Mouse (Mus musculus) heart, embryonic 12.5 days (tissue): Measurements from ENCODE around the gene Phldb2. TPM values are rescaled to one million over a fixed set of nuclear protein-coding genes. Genes with fewer than 3 reads are reported as not detected.
A peak's percentile ranks its signal among the peaks of the same experiment; 100 is the strongest.

Source experiments
- ATAC-seq: fragments of 200-750 bp; cut with Nextera tagmentation; 2 replicates; pipeline ENCODE4 v1.8.0; 2017; ENCODE audit warnings: moderate TSS enrichment, moderate library complexity; ENCODE audit not compliant: insufficient number of reproducible peaks, low FRiP score
- H3K27ac ChIP-seq: fragments of 300-500 bp; sonication (generic); 2 replicates; pipeline ENCODE4 v1.5.1; 2016; ENCODE audit warnings: mild to moderate bottlenecking, moderate library complexity; ENCODE audit not compliant: poor library complexity, severe bottlenecking
- H3K27me3 ChIP-seq: fragments of 300-500 bp; sonication (generic); replicated peaks from 2 replicates; pipeline ENCODE4 v1.6.1; 2016; ENCODE audit warnings: mild to moderate bottlenecking, moderate library complexity
- H3K36me3 ChIP-seq: fragments of 300-500 bp; sonication (generic); 2 replicates; pipeline ENCODE4 v1.6.1; 2016; ENCODE audit warnings: mild to moderate bottlenecking, moderate library complexity
- H3K4me1 ChIP-seq: fragments of 300-500 bp; sonication (generic); replicated peaks from 2 replicates; pipeline ENCODE4 v1.6.1; 2016; ENCODE audit warnings: mild to moderate bottlenecking
- H3K4me2 ChIP-seq: fragments of 300-500 bp; sonication (generic); 2 replicates; pipeline ENCODE4 v1.6.1; 2016; ENCODE audit warnings: mild to moderate bottlenecking, moderate library complexity
- H3K4me3 ChIP-seq: fragments of 300-500 bp; sonication (generic); 2 replicates; pipeline ENCODE4 v1.5.1; 2016; ENCODE audit warnings: mild to moderate bottlenecking
- H3K9ac ChIP-seq: fragments of 300-500 bp; sonication (generic); 2 replicates; pipeline ENCODE4 v1.6.1; 2016; ENCODE audit warnings: mild to moderate bottlenecking, moderate library complexity
- H3K9me3 ChIP-seq: fragments of 300-500 bp; sonication (generic); replicated peaks from 2 replicates; pipeline ENCODE4 v1.6.1; 2016; ENCODE audit warnings: mild to moderate bottlenecking, moderate library complexity
- WGBS: fragments of 180-500 bp; shearing (Covaris S2); methylation state at CpG from one replicate; pipeline ENCODE4 v1.1.7; 2016; 5-methylcytosine and 5-hydroxymethylcytosine counted together
- polyA plus RNA-seq: library from polyadenylated mRNA; unstranded; fragments of >200 nt; fragmentation: Nextera tagmentation; extraction: Ambion mirVana; gene quantifications from 2 replicates; pipeline ENCODE4 v1.2.1, GENCODE M21; 2016

Gene Phldb2
- polyA plus RNA-seq, 1 experiment from 2014 or later = 59.2 TPM

DNA sequence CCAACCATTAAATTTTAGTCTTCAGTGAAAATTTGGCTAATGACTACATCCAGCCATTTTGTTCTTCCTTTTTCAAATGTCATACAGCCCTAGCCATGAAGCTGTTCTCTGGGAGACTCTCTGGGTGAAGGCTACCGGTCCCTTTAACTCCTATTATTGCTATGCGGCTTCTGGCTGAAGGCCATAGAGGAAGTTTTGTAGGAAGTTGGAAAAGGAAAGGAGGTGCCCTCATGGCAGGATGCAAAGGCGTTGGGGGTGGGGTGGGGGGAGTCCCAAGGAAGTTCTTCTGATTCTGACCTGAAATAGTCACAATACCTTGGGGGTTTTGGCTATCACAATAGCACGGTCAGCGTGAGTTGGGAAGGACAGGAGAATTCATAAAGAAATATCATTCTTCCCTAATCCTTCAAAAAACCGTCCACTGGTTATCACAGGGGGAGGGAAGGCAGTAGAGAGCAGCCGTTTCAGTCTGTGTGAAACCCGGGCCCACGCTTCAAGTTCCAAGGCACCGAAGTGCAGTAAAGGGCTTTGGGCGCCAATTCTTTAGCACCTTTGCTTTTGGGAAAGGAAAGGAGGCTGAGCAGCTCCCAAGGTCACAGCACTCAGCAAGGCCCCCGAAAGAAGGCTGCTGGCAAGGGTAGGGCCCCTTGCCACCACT, 195.8 kb downstream of the Phldb2 start:
- no peaks in the 10 kb centered on the region for H3K27me3 ChIP-seq
- H3K4me1 ChIP-seq = peaks cover 6% of the 10 kb centered on the region
- WGBS = 65% methylated on average over 12 of the region's 12 CpGs
- no peak overlapping the region for H3K4me2 ChIP-seq
- H3K9ac ChIP-seq = no peak overlapping the region
- peak overlapping the region; percentile 74 for H3K27ac ChIP-seq
- peaks cover 45% of the 10 kb centered on the region for H3K36me3 ChIP-seq
- ATAC-seq = peak; percentile 72; the same call in 1 of the 2 replicates
- no peaks in the 10 kb centered on the region for H3K9me3 ChIP-seq
- H3K4me3 ChIP-seq = no peak overlapping the region

DNA sequence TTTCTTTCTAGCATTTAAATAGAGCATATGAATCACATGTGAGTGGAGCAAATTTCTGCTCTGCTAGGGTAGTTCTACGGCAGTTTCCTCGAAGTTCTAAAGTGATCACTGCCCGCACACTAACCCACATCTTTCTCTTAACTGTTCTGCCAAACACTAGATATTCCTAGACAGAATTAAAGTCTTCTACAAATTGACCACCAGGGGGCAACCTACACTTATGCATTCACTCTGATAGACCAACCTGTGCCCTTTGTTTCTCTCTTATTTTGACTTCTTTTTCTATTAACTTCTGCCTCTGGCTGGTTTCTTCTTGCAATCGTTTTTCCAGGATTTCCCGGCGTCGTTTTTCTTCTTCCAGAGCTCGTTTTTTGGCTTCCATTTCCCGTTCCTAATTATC, 196.5 kb downstream of the Phldb2 start:
- peak; percentile 73 for ATAC-seq
- no peak overlapping the region for H3K4me2 ChIP-seq
- H3K4me1 ChIP-seq = peaks cover 3% of the 10 kb centered on the region
- peaks cover 46% of the 10 kb centered on the region for H3K36me3 ChIP-seq
- H3K27ac ChIP-seq = no peak overlapping the region
- no peaks in the 10 kb centered on the region for H3K27me3 ChIP-seq
- WGBS = 37% methylated on average over 9 of the region's 9 CpGs
- H3K9me3 ChIP-seq = no peaks in the 10 kb centered on the region
- H3K4me3 ChIP-seq = no peak overlapping the region
- no peak overlapping the region for H3K9ac ChIP-seq

DNA sequence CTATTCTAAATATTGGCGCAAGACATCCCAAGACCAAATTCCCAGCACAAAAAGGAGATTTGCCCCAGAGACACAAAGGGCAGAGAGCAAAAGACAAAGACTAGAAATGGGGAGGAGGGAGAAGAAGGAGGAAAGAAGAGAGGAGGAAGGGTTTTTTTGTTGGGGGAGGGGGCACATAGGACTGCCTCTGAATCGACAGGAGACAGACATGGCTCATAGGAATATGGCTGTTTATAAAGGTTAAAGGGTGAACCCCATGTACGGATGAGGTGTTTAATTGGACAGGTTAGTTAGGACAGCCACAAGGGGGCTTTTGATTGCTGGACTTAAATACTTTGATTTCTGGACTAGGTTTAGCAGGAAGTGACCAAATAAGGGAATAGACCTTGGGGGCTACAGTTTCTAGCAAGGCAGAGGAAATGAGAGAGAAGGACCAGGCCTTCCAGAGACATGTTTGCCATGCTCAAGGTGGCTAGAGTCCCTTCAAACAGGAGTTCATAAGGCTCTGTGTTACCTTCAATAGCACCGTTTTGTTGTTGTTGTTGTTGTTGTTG, 209.7 kb downstream of the Phldb2 start:
- H3K4me3 ChIP-seq = no peak overlapping the region

DNA sequence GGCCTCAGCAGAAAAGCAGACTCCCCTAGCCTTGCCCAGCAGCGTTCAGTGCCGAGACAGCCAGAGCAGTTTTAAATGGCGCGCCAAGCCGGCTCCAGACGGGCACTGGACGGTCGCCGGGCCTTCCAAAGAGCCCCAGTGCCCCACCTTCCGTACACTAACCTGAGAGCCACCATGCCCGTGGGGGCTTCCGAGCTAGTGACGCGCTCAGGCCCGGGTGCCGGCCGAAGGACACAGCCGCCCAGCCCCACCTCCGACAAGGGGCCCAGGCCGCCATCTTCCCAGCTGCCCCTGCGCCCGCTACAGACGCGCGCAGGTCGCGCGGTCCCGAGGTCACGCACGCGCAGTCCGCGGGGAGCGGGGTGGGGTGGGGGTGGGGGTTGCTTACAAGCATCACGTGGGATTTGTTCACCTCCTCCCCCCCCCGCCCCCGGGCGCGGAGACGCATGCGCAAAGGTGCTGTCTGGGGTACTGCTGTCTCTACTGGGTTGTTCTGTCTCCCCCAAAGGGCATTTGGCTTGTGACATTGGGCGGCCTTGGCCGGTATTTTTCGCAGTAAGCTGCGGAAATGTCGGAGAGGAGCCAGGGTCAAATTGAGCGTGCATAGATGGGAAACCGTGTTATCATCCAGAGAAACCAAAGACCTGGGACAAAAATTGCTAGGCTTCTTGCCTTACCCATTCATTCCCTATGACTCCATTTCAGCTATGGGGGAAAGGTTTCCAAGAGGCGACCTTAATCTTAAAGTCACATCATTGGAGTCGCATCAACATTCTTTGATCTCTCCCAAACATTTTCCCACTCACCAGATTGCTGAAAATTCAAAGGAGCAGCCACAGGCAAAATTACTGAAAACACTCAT, 210.6 kb downstream of the Phldb2 start, which contains the start of gene Abhd10:
TSS of gene Abhd10 (minus strand) at position 341 of the 862 bp plus-strand sequence.
- ATAC-seq = peak; percentile 99
- Histone ChIP-seq H3K36me3 (peaks cover 18% of the 10 kb centered on the region), H3K4me1 (peaks cover 6% of the 10 kb centered on the region; the same call in 1 of the 2 replicates), H3K27ac (peak within 1 kb of the TSS; percentile 96), H3K9me3 (no peaks in the 10 kb centered on the region), H3K9ac (peak within 1 kb of the TSS; percentile 91), H3K4me2 (peak within 1 kb of the TSS; percentile 65), H3K27me3 (no peaks in the 10 kb centered on the region), H3K4me3 (peak within 1 kb of the TSS; percentile 86)
- WGBS = under 1% methylated on average over 51 of the region's 51 CpGs

More for the DNA sequence above, 209.7 kb downstream of the Phldb2 start:
- Histone ChIP-seq H3K4me2 (0 out of 2 replicates have a peak overlapping the region, but pooled peaks have one; percentile 65), H3K4me1 (peaks cover 6% of the 10 kb centered on the region; the same call in 1 of the 2 replicates), H3K36me3 (peaks cover 23% of the 10 kb centered on the region), H3K27me3 (no peaks in the 10 kb centered on the region), H3K9ac (no peak overlapping the region), H3K9me3 (no peaks in the 10 kb centered on the region), H3K27ac (peak overlapping the region; percentile 61; the same call in 1 of the 2 replicates)
- no peak for ATAC-seq
- 77% methylated on average over 4 of the region's 4 CpGs for WGBS

DNA sequence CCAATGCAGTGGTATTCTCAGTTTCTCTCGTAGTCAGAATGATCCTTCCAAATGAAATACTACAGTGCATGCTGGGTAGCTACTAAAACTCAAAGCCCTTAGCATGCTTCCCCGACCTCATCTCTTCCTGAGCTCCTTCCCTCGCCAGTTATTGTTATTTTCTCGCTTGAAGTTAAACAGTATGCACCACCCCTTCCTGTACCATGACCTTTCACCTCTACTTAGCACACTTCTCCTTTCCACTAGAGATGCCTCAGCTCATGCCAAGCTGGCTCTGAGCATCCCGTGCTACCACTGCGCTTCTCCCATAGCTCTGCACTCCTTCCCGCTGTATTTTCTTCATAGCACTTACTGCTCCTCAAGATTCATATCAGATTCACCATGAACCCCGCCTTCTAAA, 215.5 kb downstream of the Phldb2 start:
- H3K4me1 ChIP-seq = no peaks in the 10 kb centered on the region; the same call in 1 of the 2 replicates
- H3K36me3 ChIP-seq = peaks cover 42% of the 10 kb centered on the region
- no peak overlapping the region for H3K27ac ChIP-seq
- no peaks in the 10 kb centered on the region for H3K27me3 ChIP-seq
- H3K4me2 ChIP-seq = no peak overlapping the region
- no peaks in the 10 kb centered on the region for H3K9me3 ChIP-seq
- no peak overlapping the region for H3K9ac ChIP-seq
- no peak for ATAC-seq
- H3K4me3 ChIP-seq = no peak overlapping the region
- 82% methylated on average over 8 of the region's 8 CpGs for WGBS

DNA sequence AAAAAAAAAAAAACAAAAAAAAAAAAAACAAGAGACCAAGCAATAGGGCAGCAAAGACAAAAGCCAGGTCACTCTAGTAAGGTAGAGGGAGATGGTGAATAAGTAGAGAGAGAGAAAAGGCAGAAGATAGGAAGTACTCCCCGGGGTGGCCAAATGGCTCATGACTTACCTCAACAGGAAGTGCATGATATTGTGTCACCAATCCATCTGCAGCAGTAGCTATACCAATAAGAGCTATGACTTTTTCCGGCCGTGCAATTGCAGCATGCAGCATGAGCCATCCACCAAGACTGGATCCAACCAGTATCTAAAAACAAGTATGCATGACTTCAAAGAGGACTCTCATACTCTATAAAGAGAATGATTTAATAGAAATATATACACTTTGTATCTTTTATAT, 216.7 kb downstream of the Phldb2 start:
- H3K4me1 ChIP-seq = no peaks in the 10 kb centered on the region; the same call in 1 of the 2 replicates
- H3K4me3 ChIP-seq = no peak overlapping the region
- H3K9ac ChIP-seq = no peak overlapping the region
- H3K9me3 ChIP-seq = no peaks in the 10 kb centered on the region
- no peak for ATAC-seq
- H3K4me2 ChIP-seq = no peak overlapping the region
- 95% methylated on average over 3 of the region's 3 CpGs for WGBS
- peaks cover 49% of the 10 kb centered on the region for H3K36me3 ChIP-seq
- no peaks in the 10 kb centered on the region for H3K27me3 ChIP-seq
- H3K27ac ChIP-seq = no peak overlapping the region

DNA sequence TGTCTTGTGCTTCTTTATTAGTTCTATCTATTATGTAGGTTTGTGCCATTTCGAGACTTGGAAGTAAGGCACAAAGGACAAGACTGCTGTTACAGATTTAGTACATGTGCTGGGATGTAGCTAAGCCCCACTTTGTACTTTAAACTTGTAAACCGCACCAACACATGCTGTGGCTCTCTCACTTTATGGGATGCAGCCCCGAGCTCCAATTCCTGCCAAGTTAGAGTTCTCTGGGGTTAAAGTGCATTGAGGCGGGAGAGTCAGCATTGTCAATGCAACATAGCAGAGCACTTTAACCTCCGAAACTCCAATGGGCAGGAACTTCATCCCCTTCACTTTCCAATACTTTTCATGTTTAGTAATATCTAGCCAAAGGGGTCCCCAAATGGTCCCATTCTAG, 224.2 kb downstream of the Phldb2 start:
- H3K4me2 ChIP-seq = no peak overlapping the region
- no peak overlapping the region for H3K4me3 ChIP-seq
- no peaks in the 10 kb centered on the region for H3K27me3 ChIP-seq
- H3K4me1 ChIP-seq = peaks cover 6% of the 10 kb centered on the region
- WGBS = 86% methylated on average over 5 of the region's 5 CpGs
- H3K27ac ChIP-seq = no peak overlapping the region
- peaks cover 43% of the 10 kb centered on the region for H3K36me3 ChIP-seq
- ATAC-seq = no peak
- H3K9ac ChIP-seq = no peak overlapping the region
- H3K9me3 ChIP-seq = no peaks in the 10 kb centered on the region

DNA sequence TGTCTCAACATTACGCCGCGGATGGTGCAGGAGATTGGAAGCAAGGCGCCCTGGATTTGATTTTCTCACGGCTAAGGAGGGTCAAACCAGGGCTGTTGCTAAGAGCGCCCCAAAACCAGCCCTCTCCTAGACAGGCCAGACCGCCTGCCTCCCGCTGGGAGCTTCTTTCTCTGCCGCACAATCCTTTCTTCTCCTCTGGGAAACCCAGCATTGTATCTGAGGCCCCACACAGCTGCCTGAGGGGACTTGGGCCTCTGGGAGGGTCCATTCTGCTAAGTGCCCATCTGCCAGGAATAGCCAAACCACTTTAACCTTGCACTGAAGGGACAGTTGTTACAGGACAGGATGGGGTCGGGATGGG, 228.7 kb downstream of the Phldb2 start:
- peaks cover 17% of the 10 kb centered on the region for H3K4me1 ChIP-seq
- H3K4me3 ChIP-seq = peak overlapping the region; percentile 58
- peak overlapping the region; percentile 94 for H3K4me2 ChIP-seq
- no peaks in the 10 kb centered on the region for H3K27me3 ChIP-seq
- peaks cover 13% of the 10 kb centered on the region for H3K36me3 ChIP-seq
- H3K9me3 ChIP-seq = no peaks in the 10 kb centered on the region
- no peak overlapping the region; the same call in 1 of the 2 replicates for H3K27ac ChIP-seq
- ATAC-seq = peak; percentile 39; the same call in 1 of the 2 replicates
- 1% methylated on average over 10 of the region's 10 CpGs for WGBS
- H3K9ac ChIP-seq = peak overlapping the region; percentile 72

DNA sequence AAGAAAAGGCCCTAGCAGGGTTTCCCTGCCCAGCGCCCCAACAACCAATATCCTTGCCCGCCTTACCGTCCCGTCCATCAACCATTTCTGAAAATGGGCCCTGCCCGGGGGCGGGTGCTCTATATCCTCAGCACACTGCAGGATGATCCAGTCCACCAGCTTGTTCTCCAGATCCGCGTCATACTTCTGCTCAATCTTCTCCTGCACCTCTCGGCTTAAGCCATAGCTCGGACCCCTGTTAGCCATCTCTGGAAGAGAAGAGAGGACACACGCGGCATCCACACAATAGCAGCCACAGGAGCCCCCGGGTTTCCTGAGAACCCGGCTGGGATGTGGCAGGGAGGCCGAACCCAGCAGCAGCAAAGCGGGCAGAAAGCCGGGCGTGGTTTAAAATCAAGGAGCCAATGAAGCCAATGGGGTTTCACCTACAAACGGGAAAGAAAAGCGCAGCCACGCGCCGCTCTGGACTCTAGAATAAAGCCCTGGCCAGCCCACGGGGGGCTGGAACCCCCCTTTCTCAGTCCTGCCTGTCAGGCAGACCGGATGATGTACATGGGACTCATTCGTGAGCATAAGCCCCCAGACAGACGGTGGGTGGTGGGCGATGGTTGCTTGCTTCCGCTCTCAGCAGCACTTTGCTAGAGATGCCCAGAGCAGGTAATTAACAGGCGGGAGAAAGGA, 229.2 kb downstream of the Phldb2 start, which contains the start of gene Tagln3:
TSS of gene Tagln3 (minus strand) at position 548 of the 681 bp plus-strand sequence.
- H3K27ac ChIP-seq = no peak within 1 kb of the TSS; the same call in 1 of the 2 replicates
- H3K36me3 ChIP-seq = peaks cover 9% of the 10 kb centered on the region
- H3K4me3 ChIP-seq = peak within 1 kb of the TSS; percentile 58
- peaks cover 17% of the 10 kb centered on the region for H3K4me1 ChIP-seq
- H3K9ac ChIP-seq = peak within 1 kb of the TSS; percentile 72
- no peaks in the 10 kb centered on the region for H3K27me3 ChIP-seq
- peak; percentile 55; the same call in 1 of the 2 replicates for ATAC-seq
- no peaks in the 10 kb centered on the region for H3K9me3 ChIP-seq
- WGBS = 1% methylated on average over 30 of the region's 30 CpGs
- peak within 1 kb of the TSS; percentile 94 for H3K4me2 ChIP-seq

DNA sequence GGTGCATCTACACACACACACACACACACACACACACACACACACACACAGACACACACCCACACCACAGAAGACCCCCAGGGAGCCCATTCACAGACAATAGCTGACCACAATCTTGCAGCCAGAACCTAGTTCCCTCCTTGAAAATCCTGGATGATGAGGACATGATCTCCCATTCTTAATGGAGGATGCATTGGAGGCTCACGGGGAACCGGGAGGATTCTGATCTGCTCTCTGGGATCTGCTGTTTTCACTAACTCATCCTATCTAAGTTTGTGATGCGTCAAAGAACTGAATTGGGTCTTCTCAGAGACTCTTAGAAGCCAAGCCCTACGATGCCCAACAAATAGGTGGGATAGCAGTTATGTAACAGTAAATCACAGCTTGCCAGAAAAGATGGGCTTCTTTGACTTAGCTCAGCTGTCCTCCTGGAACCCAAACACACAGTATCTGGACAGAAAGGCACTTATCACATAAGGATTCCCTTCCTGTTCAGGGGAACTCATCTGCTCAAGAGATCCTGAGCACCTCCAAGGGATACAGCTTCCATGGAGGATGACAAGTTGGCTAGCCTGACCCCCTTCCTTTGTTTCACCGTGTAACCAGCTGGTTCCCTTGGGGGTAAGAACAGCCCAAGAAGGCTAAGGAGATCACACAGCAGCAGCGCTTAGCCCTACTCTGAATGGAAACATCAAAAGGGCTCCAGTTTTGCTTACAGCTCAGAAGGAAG, 230.1 kb downstream of the Phldb2 start:
- H3K36me3 ChIP-seq = peaks cover 4% of the 10 kb centered on the region
- H3K9ac ChIP-seq = peak overlapping the region; percentile 72
- no peaks in the 10 kb centered on the region for H3K9me3 ChIP-seq
- H3K4me2 ChIP-seq = peak overlapping the region; percentile 94
- H3K4me3 ChIP-seq = peak overlapping the region; percentile 58
- no peaks in the 10 kb centered on the region for H3K27me3 ChIP-seq
- peaks cover 17% of the 10 kb centered on the region for H3K4me1 ChIP-seq
- no peak overlapping the region for H3K27ac ChIP-seq
- ATAC-seq = no peak
- WGBS = 65% methylated on average over 6 of the region's 6 CpGs
